Mouse (Mus musculus): Measurements from ENCODE around the gene Cep78.

Gene Cep78

GRCm38 (mm10) chr19:15923426-15923825 lies 61.4 kb downstream of the Cep78 start:
- in situ Hi-C loops (cut with MboI; ENCODE audit: low pct_unique_long_range_greater_than_20kb in 1 of 2, low sequenced_read_pairs in 2 of 2, unreplicated experiment in 1 of 2) = no loop called here

GRCm38 (mm10) chr19:15919336-15919735 lies 65.5 kb downstream of the Cep78 start:
- in situ Hi-C loops (cut with MboI; ENCODE audit: low pct_unique_long_range_greater_than_20kb in 1 of 2, low sequenced_read_pairs in 2 of 2, unreplicated experiment in 1 of 2) = no loop called here

DNA sequence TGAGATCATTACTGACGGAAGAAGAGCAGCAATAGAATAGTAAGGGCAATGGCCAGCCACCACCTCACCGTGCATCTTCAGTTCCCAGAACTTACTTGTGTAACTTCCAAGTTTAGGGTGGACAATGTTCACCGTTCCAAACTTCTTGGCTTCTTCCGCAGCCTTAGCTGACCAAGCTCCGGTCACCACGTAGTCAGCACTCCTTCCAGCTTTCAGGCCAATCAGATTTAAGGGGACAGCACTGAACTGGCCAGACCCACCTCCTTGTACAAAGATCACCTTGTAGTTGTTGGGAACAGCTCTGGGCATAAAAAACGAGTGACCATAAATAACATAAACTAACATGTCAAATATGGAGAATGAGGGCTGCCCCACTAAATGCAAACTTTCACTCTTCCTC lies 66.7 kb downstream of the Cep78 start:
- in situ Hi-C loops (cut with MboI; ENCODE audit: low pct_unique_long_range_greater_than_20kb in 1 of 2, low sequenced_read_pairs in 2 of 2, unreplicated experiment in 1 of 2) = no loop called here

DNA sequence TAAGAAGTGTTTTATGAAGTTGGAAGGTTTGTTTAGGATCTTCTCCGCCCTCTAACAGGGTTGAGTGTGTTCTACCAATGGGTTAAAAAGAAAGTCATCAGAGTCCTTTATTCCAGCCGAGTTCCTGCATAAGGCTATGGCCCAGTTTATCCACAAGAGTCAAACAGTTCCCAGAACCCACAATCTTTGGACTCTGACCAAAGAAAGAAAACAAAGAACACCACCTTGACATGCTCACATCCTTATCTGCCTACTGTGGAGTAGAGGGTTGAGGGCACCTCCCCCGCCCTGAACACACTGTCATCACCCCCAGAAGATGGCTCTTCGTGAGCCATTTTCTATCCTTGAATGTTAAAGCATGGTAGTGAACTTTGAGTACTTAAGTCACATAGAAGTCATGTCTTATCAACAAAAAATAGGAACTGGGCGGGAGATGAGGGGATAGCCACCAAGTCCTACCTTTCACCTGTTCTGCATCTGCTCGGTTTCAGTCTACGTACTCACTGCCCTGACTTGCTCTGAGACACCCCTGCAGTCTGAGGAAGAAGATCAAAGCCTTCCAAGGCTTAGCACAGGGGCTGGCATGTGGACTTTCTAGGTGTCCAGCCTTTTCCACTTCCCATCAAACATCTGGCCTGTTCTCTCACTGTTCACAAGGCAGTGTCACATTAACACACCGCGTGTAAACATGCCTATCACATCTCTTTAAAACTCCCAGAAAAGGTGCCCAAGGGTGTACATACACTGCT lies 71.4 kb downstream of the Cep78 start:
- in situ Hi-C loops (cut with MboI; ENCODE audit: low pct_unique_long_range_greater_than_20kb in 1 of 2, low sequenced_read_pairs in 2 of 2, unreplicated experiment in 1 of 2) = no loop called here

GRCm38 (mm10) chr19:15911441-15911840 lies 73.3 kb downstream of the Cep78 start:
- in situ Hi-C loops (cut with MboI; ENCODE audit: low pct_unique_long_range_greater_than_20kb in 1 of 2, low sequenced_read_pairs in 2 of 2, unreplicated experiment in 1 of 2) = no loop called here

DNA sequence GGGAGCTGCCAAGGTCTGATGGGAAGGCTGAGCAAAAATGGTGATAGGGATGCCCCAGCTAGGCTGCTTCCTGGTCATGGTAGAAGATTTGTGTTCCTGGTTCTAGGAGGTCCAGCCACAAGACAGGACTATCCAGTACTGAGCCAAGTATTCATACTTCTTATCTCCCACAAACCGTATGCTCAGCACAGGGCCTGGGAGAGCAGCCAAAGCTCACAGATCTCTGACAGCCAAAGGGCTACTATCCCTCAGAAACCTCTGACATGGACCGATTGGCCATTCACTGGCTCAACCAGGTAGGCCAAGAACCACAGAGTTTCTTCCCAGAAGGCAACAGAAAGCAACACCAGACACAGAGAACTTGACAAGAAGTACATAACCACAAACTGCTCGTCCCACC lies 73.8 kb downstream of the Cep78 start:
- in situ Hi-C loops (cut with MboI; ENCODE audit: low pct_unique_long_range_greater_than_20kb in 1 of 2, low sequenced_read_pairs in 2 of 2, unreplicated experiment in 1 of 2) = no loop called here

- in situ Hi-C loops (cut with MboI; ENCODE audit: low pct_unique_long_range_greater_than_20kb in 1 of 2, low sequenced_read_pairs in 2 of 2, unreplicated experiment in 1 of 2) = no loop called here
These were observed 74.3 kb downstream of the Cep78 start for GRCm38 (mm10) chr19:15910488-15910887.

- in situ Hi-C loops (cut with MboI; ENCODE audit: low pct_unique_long_range_greater_than_20kb in 1 of 2, low sequenced_read_pairs in 2 of 2, unreplicated experiment in 1 of 2) = no loop called here
These were observed 76.8 kb downstream of the Cep78 start for GRCm38 (mm10) chr19:15908016-15908415.
